Mouse (Mus musculus): ENCODE results near the gene Reck. TPM values are rescaled to one million over a fixed set of nuclear protein-coding genes. Genes with fewer than 3 reads are reported as not detected.

The Reck gene
- total RNA-seq, 4 experiments from 2014 or later, result 4.4 to 5.7 (median 5.2) TPM

DNA sequence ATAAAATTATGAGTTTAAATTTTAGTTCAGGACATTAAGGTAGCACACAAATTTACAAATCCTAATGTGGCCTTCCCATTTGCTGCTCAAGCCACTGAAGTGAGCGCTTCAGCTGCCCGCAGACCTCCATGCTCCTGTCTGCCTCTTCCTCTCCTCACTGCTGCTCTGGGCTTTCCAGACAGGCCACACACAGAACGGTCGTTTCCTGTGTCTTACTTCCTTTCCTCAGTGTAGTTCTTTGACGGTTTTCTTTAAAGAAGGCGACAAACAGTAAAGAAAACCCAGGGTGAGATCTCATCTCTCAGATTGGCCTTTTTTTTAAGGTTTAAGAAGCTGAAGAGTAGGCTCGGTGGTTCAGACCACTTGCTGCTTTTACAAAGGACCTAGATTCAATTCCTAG, 28.4 kb downstream of the Reck start:
- DNase-seq (ENCODE audit: low spot score), result no peak

DNA sequence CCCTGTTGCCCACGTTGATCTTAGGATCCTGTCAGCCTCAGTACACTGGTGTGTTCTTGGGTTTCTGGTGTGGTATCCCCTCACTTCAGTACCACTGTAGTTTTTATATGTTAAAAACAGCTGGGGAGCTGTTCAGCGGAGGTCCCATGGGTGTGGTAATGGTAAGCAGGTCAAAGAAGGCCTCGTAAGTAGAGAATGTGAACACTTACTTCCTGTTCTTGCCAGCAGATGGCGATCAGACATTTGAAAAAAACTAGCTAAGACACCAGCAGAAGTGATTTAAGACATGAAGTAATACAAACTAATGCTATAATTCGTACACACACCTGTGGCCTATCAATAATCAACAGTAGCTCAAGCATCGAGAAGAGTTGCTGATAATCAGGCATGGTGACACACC, 31.1 kb downstream of the Reck start:
- peak; percentile 60 for DNase-seq (ENCODE audit: low spot score)

DNA sequence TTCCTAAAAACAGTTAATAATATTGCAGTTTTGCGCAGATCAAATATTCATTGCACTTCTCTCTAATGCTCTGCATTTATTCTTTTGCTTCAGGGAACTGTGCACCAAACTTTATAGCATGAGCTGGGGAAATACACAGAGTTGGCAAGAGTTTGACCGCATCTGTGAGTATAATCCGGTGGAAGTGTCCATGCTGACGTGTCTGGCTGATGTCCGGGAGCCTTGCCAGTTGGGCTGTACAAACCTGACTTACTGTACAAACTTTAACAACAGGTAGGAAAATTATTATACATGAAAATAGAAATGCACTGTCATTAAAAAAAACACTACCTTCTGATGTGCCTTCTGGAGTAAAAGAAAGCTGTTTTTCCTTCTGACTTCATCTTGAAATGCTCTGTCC, 42.9 kb downstream of the Reck start:
- DNase-seq (ENCODE audit: low spot score), result no peak

- DNase-seq (ENCODE audit: low spot score), result no peak
Observed at GRCm38 (mm10) chr4:43920602-43921001, 45.3 kb downstream of the Reck start.

DNA sequence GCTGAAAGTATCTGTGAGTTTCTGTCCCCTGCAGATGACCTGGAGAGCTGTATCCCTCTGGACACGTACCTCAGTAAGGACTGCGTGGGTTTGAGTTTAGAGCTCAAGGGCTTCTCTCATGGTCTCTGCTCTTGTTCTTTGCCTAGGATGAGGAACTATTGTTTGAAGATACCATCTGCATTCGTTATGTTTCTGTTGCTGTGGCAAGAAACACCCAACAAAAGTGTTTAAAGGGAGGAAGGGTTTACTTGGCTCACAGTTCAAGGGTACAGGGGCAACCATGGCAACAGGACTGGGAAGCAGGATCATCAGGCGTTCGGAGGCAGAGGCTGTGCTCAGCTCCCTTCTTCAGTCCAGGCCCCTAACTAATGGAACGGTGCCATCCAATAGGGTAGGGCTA, 49.8 kb downstream of the Reck start:
- no peak for DNase-seq (ENCODE audit: low spot score)

DNA sequence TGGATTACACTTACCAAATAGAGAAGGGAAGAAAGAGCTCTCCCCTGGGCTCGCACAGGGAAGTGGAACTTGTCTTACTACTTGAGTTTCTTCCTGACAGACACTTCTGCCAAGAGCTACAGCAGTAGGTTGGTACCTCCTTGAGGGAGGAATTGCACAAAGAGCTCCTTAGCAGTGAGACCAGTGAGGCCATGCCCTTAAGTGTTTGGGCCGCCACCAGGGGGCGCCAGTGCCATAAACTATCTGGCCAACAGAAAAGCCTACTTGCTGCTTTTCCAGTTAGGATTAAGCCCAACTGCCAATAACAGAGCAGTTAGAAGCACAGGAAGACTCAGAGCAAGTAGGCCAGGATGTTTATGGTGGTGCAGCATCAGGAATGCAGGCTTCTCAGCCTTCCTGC, 50.4 kb downstream of the Reck start:
- peak; percentile 79 for DNase-seq (ENCODE audit: low spot score)

DNA sequence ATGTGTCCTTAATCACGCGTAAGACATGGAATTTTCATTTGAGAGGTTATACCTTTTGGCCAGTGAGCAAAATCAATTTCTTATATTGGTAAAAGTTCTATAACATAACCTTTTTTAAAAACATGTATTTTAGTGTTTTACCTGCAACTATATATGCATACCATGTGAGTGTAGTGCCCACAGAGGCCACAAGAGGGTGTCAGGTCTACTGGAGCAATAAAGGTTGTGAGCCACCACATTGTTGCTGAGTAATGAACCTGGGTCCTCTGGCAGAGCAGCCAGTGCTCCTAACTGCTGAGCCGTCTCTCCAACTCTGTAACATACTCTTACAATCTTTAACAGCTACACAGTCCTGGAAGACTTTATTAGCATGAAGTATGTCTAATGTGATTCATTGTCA, 52.5 kb downstream of the Reck start:
- DNase-seq (ENCODE audit: low spot score), result no peak

GRCm38 (mm10) chr4:43931877-43932276, 56.5 kb downstream of the Reck start:
- DNase-seq (ENCODE audit: low spot score), result no peak

GRCm38 (mm10) chr4:43936186-43936585, 60.9 kb downstream of the Reck start:
- no peak for DNase-seq (ENCODE audit: low spot score)

DNA sequence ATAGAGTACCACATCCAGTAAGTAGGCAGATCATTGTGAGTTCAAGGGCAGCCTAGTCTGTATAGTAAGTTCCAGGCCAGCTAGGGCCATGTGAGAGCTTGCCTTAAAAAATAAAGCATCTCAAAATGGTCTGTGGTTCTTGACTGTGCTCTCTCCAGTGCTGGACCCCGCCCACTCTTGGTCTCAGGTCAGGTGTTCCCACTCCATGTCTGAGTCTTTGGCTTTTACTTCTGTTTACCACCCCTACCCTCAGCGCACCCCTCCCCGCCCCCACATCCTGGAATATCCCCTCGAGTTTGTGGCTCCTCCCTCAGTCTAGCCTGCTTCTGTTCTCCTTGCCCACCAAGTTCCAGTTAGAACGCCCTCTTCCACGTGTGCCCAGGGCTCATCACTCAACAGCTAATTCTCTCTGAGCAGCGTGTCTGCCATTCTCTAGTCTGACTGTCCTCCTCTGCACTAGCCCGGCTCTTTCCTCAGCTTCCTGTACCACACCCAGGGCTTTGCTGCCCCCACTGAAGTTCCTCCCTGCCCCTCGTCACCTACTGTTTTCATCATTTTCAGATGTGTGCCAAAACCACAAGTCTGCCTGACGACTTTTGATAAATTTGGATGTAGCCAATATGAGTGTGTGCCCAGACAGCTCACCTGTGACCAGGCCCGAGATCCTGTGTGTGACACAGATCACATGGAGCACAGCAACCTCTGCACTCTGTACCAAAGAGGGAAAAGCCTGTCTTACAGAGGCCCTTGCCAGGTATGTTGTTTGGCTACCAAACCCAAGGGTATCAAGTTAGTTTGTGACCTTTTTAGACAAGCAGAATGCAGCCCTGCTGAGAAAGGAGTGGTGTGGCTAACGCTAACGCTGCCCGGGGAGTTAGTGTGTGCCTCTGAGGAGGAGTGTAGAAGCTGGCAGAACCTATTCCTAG, 61.7 kb downstream of the Reck start:
- DNase-seq (ENCODE audit: low spot score), result no peak

DNA sequence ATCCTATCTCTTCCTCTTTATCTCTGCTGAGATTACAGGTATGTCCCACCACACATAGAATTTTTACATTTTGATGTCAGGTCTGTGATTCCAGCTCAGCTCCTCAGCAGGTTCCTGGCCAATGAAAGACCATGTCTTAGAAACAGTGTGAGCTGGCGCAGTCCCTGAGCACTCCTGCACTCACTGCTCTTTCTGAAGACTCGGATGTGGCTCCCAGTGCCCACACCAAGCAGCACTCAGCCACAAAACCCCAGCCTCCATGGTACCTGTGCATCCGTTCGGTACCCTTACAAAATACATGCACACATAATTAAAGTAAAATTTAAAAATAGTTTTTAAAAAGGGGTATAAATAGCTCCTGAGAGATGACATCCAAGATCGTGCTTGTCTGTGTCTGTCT, 66.0 kb downstream of the Reck start:
- DNase-seq (ENCODE audit: low spot score), result no peak

DNA sequence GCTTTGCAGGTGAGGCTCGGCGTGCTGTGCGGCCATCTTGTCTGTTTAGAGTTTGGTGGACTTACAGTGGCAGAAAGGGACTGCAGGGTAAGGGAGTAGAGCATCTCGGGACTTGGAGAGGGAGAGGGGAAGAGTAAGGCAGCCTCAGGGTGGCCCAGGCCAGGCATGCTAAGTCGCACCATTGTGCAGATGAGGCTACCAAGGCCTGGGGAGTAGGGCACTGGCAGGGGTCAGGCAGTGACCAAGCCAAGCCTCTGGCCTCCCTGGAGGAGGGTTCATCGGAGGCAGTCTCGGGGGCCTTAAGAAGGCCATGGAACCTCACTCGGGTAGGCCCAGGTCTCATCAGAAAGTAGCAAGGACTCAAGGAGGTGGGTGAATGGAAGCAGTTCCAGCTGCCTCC, 67.1 kb downstream of the Reck start:
- no peak for DNase-seq (ENCODE audit: low spot score)

GRCm38 (mm10) chr4:43947571-43947970, 72.2 kb downstream of the Reck start:
- no peak for DNase-seq (ENCODE audit: low spot score)

- peak; percentile 77 for DNase-seq (ENCODE audit: low spot score)
Observed at GRCm38 (mm10) chr4:43957292-43957845, 82.0 kb downstream of the Reck start, which contains the start of gene Glipr2. Gene Glipr2 (plus strand): TSS chr4:43957401.

DNA sequence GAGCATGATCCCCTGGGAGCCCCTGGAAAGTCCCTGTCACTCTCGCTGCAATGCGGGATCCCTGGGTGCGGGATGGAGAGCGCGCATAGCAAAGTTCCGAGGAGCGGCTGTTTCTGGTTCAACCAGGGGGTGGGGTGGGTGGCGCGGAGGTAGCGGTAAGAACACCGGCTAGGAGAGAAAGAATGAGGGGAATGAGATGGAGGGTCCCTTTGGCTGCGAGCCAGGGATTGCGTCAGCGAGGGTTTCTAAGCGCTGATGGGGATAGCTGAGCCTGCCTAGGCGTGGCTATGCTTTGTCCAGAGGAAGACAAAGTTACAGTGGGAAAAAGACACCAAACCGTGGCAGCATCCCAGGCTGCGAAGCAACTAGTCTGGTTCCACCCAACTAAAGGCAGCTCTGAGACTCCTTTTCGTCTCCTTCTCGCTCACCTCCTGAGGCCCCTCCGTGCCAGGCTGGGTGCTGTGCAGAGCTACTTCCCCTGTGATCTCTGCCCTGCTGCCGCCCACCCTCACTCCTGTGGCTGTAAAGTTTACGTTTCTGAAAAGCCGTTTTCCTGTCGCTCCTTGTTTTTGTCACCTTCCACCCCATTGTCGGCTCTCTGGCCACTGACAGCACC, 82.6 kb downstream of the Reck start:
- DNase-seq (ENCODE audit: low spot score), result peak; percentile 50

DNA sequence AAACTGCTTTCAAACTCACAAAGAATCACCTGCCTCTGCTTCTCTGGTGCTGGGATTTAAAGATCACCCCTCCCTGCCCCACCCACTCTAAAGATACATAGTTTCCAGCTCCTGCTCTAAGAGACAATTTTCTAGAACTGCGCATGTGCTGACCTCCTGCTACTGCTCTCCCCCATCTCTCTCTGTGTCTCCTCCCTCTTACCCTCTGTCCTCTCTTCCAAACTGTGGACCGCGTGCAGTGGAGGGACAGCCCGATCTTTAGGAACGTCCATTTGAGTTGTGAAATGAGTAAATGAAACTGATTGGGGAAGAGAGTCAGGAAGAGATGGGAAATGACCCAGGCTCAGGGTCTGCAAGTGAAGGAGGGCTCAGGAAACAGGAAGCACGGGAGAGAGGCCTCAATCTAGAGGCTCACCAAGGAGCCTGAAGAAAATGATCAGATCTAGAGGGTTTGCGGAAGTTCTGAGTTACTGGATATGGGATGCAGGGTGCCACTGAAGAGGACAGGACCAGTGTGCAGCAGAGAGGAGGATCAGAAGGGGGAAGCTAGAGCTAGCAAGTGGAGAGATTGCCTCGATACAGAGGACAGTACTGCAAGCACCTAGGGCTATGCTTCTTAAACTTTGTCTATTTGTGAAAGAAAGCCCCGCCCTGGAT, 84.3 kb downstream of the Reck start:
- no peak for DNase-seq (ENCODE audit: low spot score)

DNA sequence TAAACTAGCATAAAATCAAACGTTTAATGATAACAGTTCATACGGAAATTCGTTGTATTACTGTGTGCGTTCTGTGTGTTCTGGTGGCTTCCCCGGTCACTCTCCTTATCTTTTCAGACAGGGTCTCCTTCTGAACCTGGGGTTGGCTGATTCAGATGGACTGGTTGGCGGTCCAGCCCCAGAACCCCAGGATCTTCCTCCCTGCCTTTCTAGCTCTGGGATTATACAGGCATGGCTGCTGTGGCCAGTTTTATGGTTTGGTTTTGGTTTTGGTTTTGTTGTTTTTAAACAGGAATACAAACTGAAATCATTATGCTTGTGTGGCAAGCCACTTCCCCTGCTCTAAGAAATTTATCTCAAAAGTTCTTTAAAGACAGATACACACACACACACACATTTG, 84.9 kb downstream of the Reck start:
- no peak for DNase-seq (ENCODE audit: low spot score)

- peak; percentile 53 for DNase-seq (ENCODE audit: low spot score)
Observed at GRCm38 (mm10) chr4:43964326-43964833, 89.0 kb downstream of the Reck start.

- no peak for DNase-seq (ENCODE audit: low spot score)
Observed at GRCm38 (mm10) chr4:43964951-43965684, 89.8 kb downstream of the Reck start.

DNA sequence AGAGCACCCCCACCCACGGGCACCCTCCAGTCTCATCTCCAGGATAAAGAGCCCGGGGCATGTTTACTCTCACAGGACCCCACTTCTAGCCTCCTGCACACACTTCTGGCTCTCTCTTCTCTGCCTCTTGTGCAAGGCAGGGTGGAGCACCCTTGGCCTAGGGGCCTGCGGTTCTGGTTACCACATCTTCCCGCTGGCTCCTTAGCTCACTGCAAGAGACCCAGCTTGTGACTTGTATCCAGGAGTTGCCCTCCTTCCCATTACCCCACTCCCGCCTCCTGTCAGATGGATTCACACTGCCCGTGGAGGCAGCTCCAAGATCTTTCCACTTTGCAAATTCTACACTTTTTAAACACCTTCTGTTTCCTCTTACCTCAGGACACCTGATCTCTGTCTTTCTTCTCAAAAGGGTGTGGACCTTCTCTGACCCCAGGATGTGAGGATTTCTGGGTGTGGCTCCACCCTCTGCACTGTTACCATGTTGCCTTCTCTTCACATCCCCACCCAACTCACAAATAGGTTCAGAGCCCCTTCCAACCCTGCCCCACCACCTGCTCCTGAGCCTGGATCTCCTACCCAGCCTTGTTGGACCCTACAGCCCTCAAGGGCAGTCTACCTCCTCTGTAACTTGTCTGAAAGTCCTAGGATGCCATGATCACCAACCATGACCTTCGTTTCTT, 90.7 kb downstream of the Reck start:
- DNase-seq (ENCODE audit: low spot score), result no peak

DNA sequence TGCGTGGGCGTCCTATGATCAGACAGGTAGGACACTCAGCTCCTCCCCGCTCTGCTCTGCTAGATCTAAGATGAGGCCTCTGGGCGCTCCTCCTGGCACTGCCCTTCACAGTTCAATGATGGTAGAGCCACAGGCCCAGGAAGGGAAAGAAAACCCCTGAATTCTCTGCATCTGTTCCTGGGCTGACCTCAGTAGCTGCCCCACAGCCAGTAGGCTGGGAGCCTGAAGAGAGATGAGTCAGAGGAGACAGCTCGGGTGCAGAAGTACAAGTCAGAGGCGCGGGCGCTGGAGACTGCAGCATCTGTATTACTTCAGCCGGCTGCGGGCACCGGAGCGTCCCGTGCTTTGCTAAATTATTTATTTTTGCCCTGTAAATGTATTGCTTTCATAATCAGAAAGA, 93.3 kb downstream of the Reck start:
- DNase-seq (ENCODE audit: low spot score), result no peak

All from heart, adult 8-10 months (tissue).